Mouse (Mus musculus) lung, postnatal 10 days (tissue): Measurements from ENCODE around the gene Abraxas2.

Source experiments
- DNase-seq: peaks from one replicate; pipeline ENCODE4 v3.0.0; 2021

Abraxas2 gene

GRCm38 (mm10) chr7:132900826-132901531 is 42.0 kb downstream of the Abraxas2 start:
- DNase-seq = peak; percentile 21

GRCm38 (mm10) chr7:132903796-132904195 is 44.8 kb downstream of the Abraxas2 start:
- DNase-seq = no peak

GRCm38 (mm10) chr7:132921971-132922370 is 62.9 kb downstream of the Abraxas2 start:
- DNase-seq = no peak

GRCm38 (mm10) chr7:132925227-132925626 is 66.2 kb downstream of the Abraxas2 start:
- no peak for DNase-seq

GRCm38 (mm10) chr7:132927201-132927600 is 68.2 kb downstream of the Abraxas2 start:
- no peak for DNase-seq

- DNase-seq = no peak
These were observed 71.0 kb downstream of the Abraxas2 start for GRCm38 (mm10) chr7:132930055-132930454.

GRCm38 (mm10) chr7:132930850-132931559 is 72.0 kb downstream of the Abraxas2 start, which contains the start of gene Zranb1:
Gene Zranb1 (plus strand): TSS chr7:132931142.
- DNase-seq = peak; percentile 99

- DNase-seq = peak; percentile 66
These were observed 72.7 kb downstream of the Abraxas2 start for GRCm38 (mm10) chr7:132931560-132932351.

- no peak for DNase-seq
These were observed 74.3 kb downstream of the Abraxas2 start for GRCm38 (mm10) chr7:132933331-132933730.
